Mouse (Mus musculus) activated CD4-positive, CD25-positive, alpha-beta regulatory T cell, adult 4 months (primary cell): ENCODE data around the gene Olfr1242. TPM values are rescaled to one million over a fixed set of nuclear protein-coding genes. Genes with fewer than 3 reads are reported as not detected.

Experiments
- ATAC-seq: one replicate; pipeline ENCODE4 v1.8.0; 2017
- polyA plus RNA-seq, 2 experiments: library from polyadenylated mRNA; unstranded; fragments of 100-300 nt; shearing (Covaris generic); gene quantifications; one replicate each; pipeline ENCODE4 v1.2.1; 2017

Gene Olfr1242
- polyA plus RNA-seq: not detected

- ATAC-seq: no peak
Observed at GRCm38 (mm10) chr2:89498235-89498634, at the start of gene Olfr1242. Gene Olfr1242, minus strand, starts transcription at chr2:89498335.

GRCm38 (mm10) chr2:89544516-89544915, 46.4 kb upstream of the Olfr1242 start:
- no peak for ATAC-seq

GRCm38 (mm10) chr2:89539923-89540322, 41.8 kb upstream of the Olfr1242 start:
- ATAC-seq: no peak

GRCm38 (mm10) chr2:89531387-89531786, 33.3 kb upstream of the Olfr1242 start, which contains the start of gene Olfr1243:
Gene Olfr1243, minus strand, starts transcription at chr2:89531487.
- ATAC-seq: no peak

- ATAC-seq: no peak
Observed at GRCm38 (mm10) chr2:89487026-89487425, 11.1 kb downstream of the Olfr1242 start, which contains the start of gene Olfr1241. Gene Olfr1241, minus strand, starts transcription at chr2:89487126.

- no peak for ATAC-seq
Observed at GRCm38 (mm10) chr2:89442900-89443299, 55.2 kb downstream of the Olfr1242 start, which contains the start of gene Olfr1240. Gene Olfr1240, minus strand, starts transcription at chr2:89443000.

Other genes starting within 250 kb of the Olfr1242 start
- gene Olfr1228, start 244.3 kb downstream of the Olfr1242 start, polyA plus RNA-seq: not detected
- not detected for gene Olfr1229, start 210.3 kb downstream of the Olfr1242 start, polyA plus RNA-seq
- not detected for gene Olfr1230, start 201.1 kb downstream of the Olfr1242 start, polyA plus RNA-seq
- gene Olfr1231, start 191.3 kb downstream of the Olfr1242 start, polyA plus RNA-seq: not detected
- not detected for gene Olfr1232, start 168.7 kb downstream of the Olfr1242 start, polyA plus RNA-seq
- under 1 TPM in 1 of 2 experiments, not detected in 1; 0.05 TPM for gene Olfr1233, start 155.9 kb downstream of the Olfr1242 start, polyA plus RNA-seq
- gene Olfr1234, start 133.5 kb downstream of the Olfr1242 start, polyA plus RNA-seq: not detected
- not detected for gene Olfr1238, start 88.7 kb downstream of the Olfr1242 start, polyA plus RNA-seq
- not detected for gene Olfr1239, start 77.9 kb downstream of the Olfr1242 start, polyA plus RNA-seq
- not detected for gene Olfr1240, start 55.3 kb downstream of the Olfr1242 start, polyA plus RNA-seq
- not detected for gene Olfr1241, start 11.2 kb downstream of the Olfr1242 start, polyA plus RNA-seq
- not detected for gene Olfr1243, start 33.2 kb upstream of the Olfr1242 start, polyA plus RNA-seq
- not detected for gene Olfr1245, start 80.1 kb upstream of the Olfr1242 start, polyA plus RNA-seq
- not detected for gene Olfr1246, start 94.8 kb upstream of the Olfr1242 start, polyA plus RNA-seq
- gene Olfr1247, start 115.8 kb upstream of the Olfr1242 start, polyA plus RNA-seq: under 1 TPM in 1 of 2 experiments, not detected in 1; 0.18 TPM
- not detected for gene Olfr1248, start 119.9 kb upstream of the Olfr1242 start, polyA plus RNA-seq
- gene Olfr1249, start 136.6 kb upstream of the Olfr1242 start, polyA plus RNA-seq: not detected
- gene Olfr1250, start 163.1 kb upstream of the Olfr1242 start, polyA plus RNA-seq: not detected
- gene Olfr1251, start 173.6 kb upstream of the Olfr1242 start, polyA plus RNA-seq: not detected
- not detected for gene Olfr1252, start 226.7 kb upstream of the Olfr1242 start, polyA plus RNA-seq